In genomic region chr11:70721072-70721471, GRCm38 (mm10) we compare ENCODE assay signal across 24 mouse cellular contexts. TPM values are rescaled to one million over a fixed set of nuclear protein-coding genes. Genes with fewer than 3 reads are reported as not detected.
DNase-seq lines count a peak whose midpoint lies in the region; ATAC-seq lines count a peak whose summit lies in the region.
"Had no signal": no experiment of that assay in that cellular context is flagged by ENCODE, and none has a peak within 500 bp of the region (broad histone marks: within the 10 kb centered on the region; RNA-seq: fewer than 3 reads in every experiment).

No protein-coding gene starts in this region.

- no peaks in the 10 kb centered on the region for H3K4me1 ChIP-seq in heart, embryonic 16.5 days (ENCODE audit: control insufficient read depth, insufficient read depth, low read length)
- H3K4me1 ChIP-seq: intestine, embryonic 15.5 days; limb, embryonic 15.5 days; lung, embryonic 15.5 days; midbrain, embryonic 15.5 days; neural tube, embryonic 13.5 days had no signal

- H3K9me3 ChIP-seq in heart, embryonic 16.5 days (replicated peaks; ENCODE audit: control insufficient read depth, low read length) = no peaks in the 10 kb centered on the region
- H3K9me3 ChIP-seq: intestine, embryonic 15.5 days; limb, embryonic 15.5 days; lung, embryonic 15.5 days; midbrain, embryonic 15.5 days; neural tube, embryonic 13.5 days had no signal

- H3K36me3 ChIP-seq in heart, embryonic 16.5 days (ENCODE audit: control insufficient read depth, insufficient read depth) = peaks cover 73% of the 10 kb centered on the region
- peaks cover 55% of the 10 kb centered on the region for H3K36me3 ChIP-seq in macrophage (ENCODE audit: inconsistent target)

- WGBS in heart, embryonic 16.5 days = 80% methylated on average over 3 of the region's 3 CpGs
- WGBS in macrophage (ENCODE audit: missing documents) = 82% methylated on average over 3 of the region's 3 CpGs

- no peak overlapping the region for H3K9ac ChIP-seq in heart, embryonic 16.5 days (ENCODE audit: low read length)
- H3K9ac ChIP-seq: intestine, embryonic 15.5 days; limb, embryonic 15.5 days; liver, embryonic 14.5 days; lung, embryonic 15.5 days; midbrain, embryonic 15.5 days; neural tube, embryonic 13.5 days had no signal

- no peaks in the 10 kb centered on the region; the same call in 1 of the 2 replicates for H3K79me2 ChIP-seq in macrophage (ENCODE audit: inconsistent target)

- no peak overlapping the region for H3K27ac ChIP-seq in heart, embryonic 16.5 days (ENCODE audit: low read length)
- H3K27ac ChIP-seq in macrophage = peak overlapping the region; percentile 91
- H3K27ac ChIP-seq: intestine, embryonic 15.5 days; limb, embryonic 15.5 days; liver, embryonic 14.5 days; lung, embryonic 15.5 days; midbrain, embryonic 15.5 days; neural tube, embryonic 13.5 days had no signal

- no peak for DNase-seq in heart, postnatal 25 days (ENCODE audit: low spot score)
- DNase-seq in adrenal gland, adult 8-10 months = peak; percentile 66
- DNase-seq in adrenal gland, postnatal 14 days = peak; percentile 62
- no peak for DNase-seq in embryo, embryonic 11 days
- DNase-seq in layer of hippocampus, adult 11-12 months (ENCODE audit: low spot score) = no peak
- DNase-seq: cerebellum, adult 8-10 months; cerebellum, postnatal 36 days; kidney, adult 9 months; left cerebral cortex, postnatal 4 days; right cerebral cortex, adult 18-20 months; right cerebral cortex, postnatal 4 days; thymus, postnatal 14 days had no signal

- intact Hi-C loops in heart, postnatal 25 days (cut with DNase I) = no loop called here

- H3K4me3 ChIP-seq in heart, embryonic 16.5 days (ENCODE audit: low read length) = no peak overlapping the region
- no peak overlapping the region for H3K4me3 ChIP-seq in macrophage (ENCODE audit: inconsistent target)
- H3K4me3 ChIP-seq: intestine, embryonic 15.5 days; limb, embryonic 15.5 days; lung, embryonic 15.5 days; midbrain, embryonic 15.5 days; myocyte; neural tube, embryonic 13.5 days had no signal

- no peak overlapping the region for H3K4me2 ChIP-seq in heart, embryonic 16.5 days (ENCODE audit: low read depth, low read length)
- H3K4me2 ChIP-seq: intestine, embryonic 15.5 days; limb, embryonic 15.5 days; lung, embryonic 15.5 days; midbrain, embryonic 15.5 days; neural tube, embryonic 13.5 days had no signal

- ATAC-seq in heart, embryonic 16.5 days (replicated peaks; ENCODE audit: extremely low read depth, insufficient read depth, low FRiP score) = peak; percentile 45; the same call in 1 of the 2 replicates
- ATAC-seq: forebrain, embryonic 14.5 days; hindbrain, embryonic 16.5 days; intestine, embryonic 15.5 days; midbrain, embryonic 15.5 days had no signal

- no peaks in the 10 kb centered on the region for H3K27me3 ChIP-seq in heart, embryonic 16.5 days (ENCODE audit: control insufficient read depth, insufficient read depth, low read length)
- H3K27me3 ChIP-seq: intestine, embryonic 15.5 days; limb, embryonic 15.5 days; lung, embryonic 15.5 days; midbrain, embryonic 15.5 days; neural tube, embryonic 13.5 days had no signal

RNA-seq across cellular contexts. Expression of gene Kif1c, which starts 20.7 kb away (rescaled TPM):
- polyA plus RNA-seq in heart, embryonic 16.5 days (2015; fragmentation: Nextera tagmentation; extraction: Ambion mirVana) = 5.1 and 5.2 TPM in 2 replicates
- 100 to 1,000 TPM; 451 to 452 TPM for total RNA-seq in heart, postnatal 25 days (2021)
- total RNA-seq in adrenal gland, adult 8-10 months (2022) = 100 to 1,000 TPM; 130 to 210 (median 165) TPM
- total RNA-seq in adrenal gland, postnatal 14 days (2021) = 154 and 159 TPM in 2 replicates
- total RNA-seq in macrophage (2018; cell fraction: chromatin; rRNA removed) = 100 to 1,000 TPM in 6 of 26 experiments, 10 to 100 TPM in 20; 31.0 to 191 (median 81.2) TPM
- total RNA-seq in macrophage (2018; cell fraction: cytosol; rRNA removed) = 10 to 100 TPM; 53.9 to 92.7 (median 74.4) TPM
- 100 to 1,000 TPM in 2 of 26 experiments, 10 to 100 TPM in 24; 40.8 to 102 (median 70.2) TPM for total RNA-seq in macrophage (2018; cell fraction: nucleus; rRNA removed)
- polyA plus RNA-seq in macrophage (2018) = 60.6 to 75.9 TPM (median 62.3 TPM) in 3 replicates

RNA-seq across cellular contexts. Expression of gene Inca1, which starts 21.1 kb away (rescaled TPM):
- 1.2 and 1.4 TPM in 2 replicates for polyA plus RNA-seq in heart, embryonic 16.5 days (2015; fragmentation: Nextera tagmentation; extraction: Ambion mirVana)
- 1 to 10 TPM; 6.4 to 8.1 TPM for total RNA-seq in heart, postnatal 25 days (2021)
- total RNA-seq in adrenal gland, adult 8-10 months (2022) = 10 to 100 TPM in 2 of 4 experiments, 1 to 10 TPM in 2; 5.3 to 11.4 (median 8.6) TPM
- 15.2 and 15.8 TPM in 2 replicates for total RNA-seq in adrenal gland, postnatal 14 days (2021)
- 1 to 10 TPM in 25 of 26 experiments, under 1 TPM in 1; 0.70 to 5.2 (median 2.2) TPM for total RNA-seq in macrophage (2018; cell fraction: chromatin; rRNA removed)
- total RNA-seq in macrophage (2018; cell fraction: cytosol; rRNA removed) = 1 to 10 TPM in 1 of 26 experiments, under 1 TPM in 25; 0.24 to 1.1 (median 0.41) TPM
- total RNA-seq in macrophage (2018; cell fraction: nucleus; rRNA removed) = 1 to 10 TPM in 17 of 26 experiments, under 1 TPM in 6, not detected in 3; 0.68 to 3.4 (median 1.3) TPM
- 0.32 to 0.85 TPM (median 0.36 TPM) in 3 replicates for polyA plus RNA-seq in macrophage (2018)
- total RNA-seq: hematopoietic stem cell, adult 5-6 weeks had no signal

RNA-seq across cellular contexts. Expression of gene Camta2, which starts 33.2 kb away (rescaled TPM):
- polyA plus RNA-seq in heart, embryonic 16.5 days (2015; fragmentation: Nextera tagmentation; extraction: Ambion mirVana) = 15.0 and 15.6 TPM in 2 replicates
- 10 to 100 TPM; 36.3 to 42.1 TPM for total RNA-seq in heart, postnatal 25 days (2021)
- total RNA-seq in adrenal gland, adult 8-10 months (2022) = 10 to 100 TPM; 42.7 to 57.7 (median 49.8) TPM
- total RNA-seq in adrenal gland, postnatal 14 days (2021) = 38.8 and 41.8 TPM in 2 replicates
- total RNA-seq in macrophage (2018; cell fraction: chromatin; rRNA removed) = 100 to 1,000 TPM; 124 to 580 (median 347) TPM
- total RNA-seq in macrophage (2018; cell fraction: cytosol; rRNA removed) = 10 to 100 TPM; 40.2 to 91.1 (median 66.6) TPM
- 100 to 1,000 TPM; 107 to 336 (median 211) TPM for total RNA-seq in macrophage (2018; cell fraction: nucleus; rRNA removed)
- polyA plus RNA-seq in macrophage (2018) = 35.3 to 53.1 TPM (median 41.4 TPM) in 3 replicates

RNA-seq across cellular contexts. Expression of gene Zfp3, which starts 42.9 kb away (rescaled TPM):
- polyA plus RNA-seq in heart, embryonic 16.5 days (2015; fragmentation: Nextera tagmentation; extraction: Ambion mirVana) = 10.0 and 10.5 TPM in 2 replicates
- total RNA-seq in heart, postnatal 25 days (2021) = 1 to 10 TPM; 7.7 to 7.8 TPM
- total RNA-seq in adrenal gland, adult 8-10 months (2022) = 10 to 100 TPM; 11.7 to 14.8 (median 13.9) TPM
- 8.7 and 10.3 TPM in 2 replicates for total RNA-seq in adrenal gland, postnatal 14 days (2021)
- total RNA-seq in macrophage (2018; cell fraction: chromatin; rRNA removed) = 10 to 100 TPM in 8 of 26 experiments, 1 to 10 TPM in 16, under 1 TPM in 2; 0.58 to 21.9 (median 5.1) TPM
- 1 to 10 TPM in 21 of 26 experiments, under 1 TPM in 5; 0.61 to 5.6 (median 3.6) TPM for total RNA-seq in macrophage (2018; cell fraction: cytosol; rRNA removed)
- 10 to 100 TPM in 7 of 26 experiments, 1 to 10 TPM in 14, under 1 TPM in 3, not detected in 2; 0.64 to 16.7 (median 3.8) TPM for total RNA-seq in macrophage (2018; cell fraction: nucleus; rRNA removed)
- polyA plus RNA-seq in macrophage (2018) = 3.6 to 4.3 TPM (median 3.6 TPM) in 3 replicates

RNA-seq across cellular contexts. Expression of gene Spag7, which starts 51.9 kb away (rescaled TPM):
- polyA plus RNA-seq in heart, embryonic 16.5 days (2015; fragmentation: Nextera tagmentation; extraction: Ambion mirVana) = 186 and 191 TPM in 2 replicates
- total RNA-seq in heart, postnatal 25 days (2021) = 10 to 100 TPM; 89.8 to 99.5 TPM
- total RNA-seq in adrenal gland, adult 8-10 months (2022) = 100 to 1,000 TPM in 1 of 4 experiments, 10 to 100 TPM in 3; 79.2 to 112 (median 89.0) TPM
- 72.5 and 77.1 TPM in 2 replicates for total RNA-seq in adrenal gland, postnatal 14 days (2021)
- total RNA-seq in macrophage (2018; cell fraction: chromatin; rRNA removed) = 10 to 100 TPM; 17.1 to 67.8 (median 46.7) TPM
- total RNA-seq in macrophage (2018; cell fraction: cytosol; rRNA removed) = 10 to 100 TPM; 38.5 to 72.4 (median 53.2) TPM
- 10 to 100 TPM; 21.5 to 47.9 (median 32.1) TPM for total RNA-seq in macrophage (2018; cell fraction: nucleus; rRNA removed)
- 72.0 to 176 TPM (median 83.0 TPM) in 3 replicates for polyA plus RNA-seq in macrophage (2018)

Comparison
In these comparisons a context has a peak if more than half of its experiments do, and no peak if none do; other contexts are left out.
1. DNase-seq: peak in adrenal gland, adult 8-10 months (single experiment) and adrenal gland, postnatal 14 days (single experiment); none in heart, postnatal 25 days (single experiment), embryo, embryonic 11 days (single experiment) and layer of hippocampus, adult 11-12 months (single experiment).